Mouse (Mus musculus) c-Kit-positive CD71-negative TER-119-negative erythroid progenitor cells, embryonic 14.5 days (primary cell): Measurements from ENCODE around the gene Cd99l2.

Experiments used
- DNase-seq: peaks from one replicate; pipeline ENCODE4 v3.0.0-alpha.2; 2013; ENCODE audit warnings: low read depth

The Cd99l2 gene

DNA sequence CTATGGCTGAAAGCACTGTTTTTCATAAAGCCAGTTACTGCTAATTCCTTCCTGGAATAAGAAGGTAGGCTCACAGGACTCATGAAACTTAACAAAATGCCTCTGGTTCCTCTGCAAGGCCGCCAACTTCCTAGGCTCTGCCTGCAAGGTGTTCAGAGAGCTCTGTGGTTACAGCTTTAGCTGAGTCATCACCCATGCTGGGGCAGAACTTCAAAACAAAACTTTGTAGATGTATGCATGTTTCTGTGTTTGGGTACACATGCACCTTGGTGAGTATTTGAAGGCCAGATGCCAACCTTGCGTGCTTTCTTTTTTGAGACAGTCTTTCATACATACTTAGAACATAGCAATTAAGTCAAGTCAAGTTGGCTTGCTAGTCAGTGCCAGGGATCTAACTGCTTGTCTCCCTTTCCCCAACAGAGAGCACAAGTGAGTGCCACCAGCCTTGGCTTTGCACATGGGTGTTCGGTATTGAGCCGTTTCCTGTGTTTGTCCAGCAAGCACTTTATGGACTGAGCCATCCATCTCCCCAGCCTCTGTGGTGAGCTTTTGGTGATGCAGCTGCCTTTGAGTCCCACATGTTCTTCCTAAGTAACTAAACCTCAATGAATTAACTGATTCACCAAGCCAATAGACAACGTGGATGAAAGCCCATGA lies 23.9 kb downstream of the Cd99l2 start:
- DNase-seq = no peak

DNA sequence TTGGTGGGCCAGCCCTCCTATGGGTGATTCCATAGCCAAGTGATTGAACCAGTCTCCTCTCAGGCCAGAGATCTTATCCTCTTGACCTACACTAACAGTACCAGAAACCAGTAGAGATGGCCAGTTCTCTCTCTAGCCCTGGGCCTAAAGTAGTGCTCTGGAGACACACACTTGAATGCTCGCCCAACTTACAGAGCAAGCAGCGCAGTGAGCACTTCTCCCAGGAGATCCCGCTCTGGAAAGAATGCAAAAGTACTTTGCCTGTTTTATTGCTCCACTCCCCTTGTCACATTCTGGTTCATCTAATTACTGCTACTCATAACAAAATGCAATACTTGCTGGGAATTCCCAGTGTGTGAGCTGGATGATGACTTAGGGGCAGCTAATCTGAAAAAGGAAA lies 25.2 kb downstream of the Cd99l2 start:
- no peak for DNase-seq

GRCm38 (mm10) chrX:71465417-71465816 lies 27.2 kb downstream of the Cd99l2 start:
- DNase-seq = no peak

DNA sequence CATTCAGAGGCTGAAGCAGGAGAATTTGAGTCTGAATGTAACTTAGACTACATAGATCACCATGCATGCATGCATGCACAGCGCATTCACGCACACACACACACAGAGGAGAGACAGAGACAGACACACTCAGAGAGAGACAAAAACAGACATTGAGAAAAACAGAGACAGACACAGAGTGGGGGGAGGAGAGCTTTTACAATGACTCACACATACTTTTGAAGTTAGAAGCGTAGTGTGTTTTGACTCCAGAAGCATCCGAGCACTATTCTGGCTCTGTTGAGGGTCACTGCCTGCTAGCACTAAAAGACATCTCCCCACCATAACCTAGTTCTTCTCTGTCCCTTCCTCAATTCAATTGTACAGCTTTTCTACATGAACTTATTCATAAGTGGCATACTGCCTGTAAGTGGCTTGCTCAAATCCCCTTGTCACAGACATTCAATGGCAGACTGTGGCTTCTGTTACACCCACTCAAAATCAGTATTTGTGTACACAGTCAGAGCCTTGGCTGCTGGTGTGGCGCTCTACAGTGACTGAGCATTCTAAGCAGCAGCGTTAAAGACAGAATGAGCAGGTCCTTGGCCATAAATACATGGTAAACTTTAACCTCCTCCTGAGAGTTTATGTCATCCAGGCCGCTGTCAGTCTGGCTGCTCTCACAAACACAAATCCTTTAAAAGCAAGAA lies 28.4 kb downstream of the Cd99l2 start:
- DNase-seq = no peak

DNA sequence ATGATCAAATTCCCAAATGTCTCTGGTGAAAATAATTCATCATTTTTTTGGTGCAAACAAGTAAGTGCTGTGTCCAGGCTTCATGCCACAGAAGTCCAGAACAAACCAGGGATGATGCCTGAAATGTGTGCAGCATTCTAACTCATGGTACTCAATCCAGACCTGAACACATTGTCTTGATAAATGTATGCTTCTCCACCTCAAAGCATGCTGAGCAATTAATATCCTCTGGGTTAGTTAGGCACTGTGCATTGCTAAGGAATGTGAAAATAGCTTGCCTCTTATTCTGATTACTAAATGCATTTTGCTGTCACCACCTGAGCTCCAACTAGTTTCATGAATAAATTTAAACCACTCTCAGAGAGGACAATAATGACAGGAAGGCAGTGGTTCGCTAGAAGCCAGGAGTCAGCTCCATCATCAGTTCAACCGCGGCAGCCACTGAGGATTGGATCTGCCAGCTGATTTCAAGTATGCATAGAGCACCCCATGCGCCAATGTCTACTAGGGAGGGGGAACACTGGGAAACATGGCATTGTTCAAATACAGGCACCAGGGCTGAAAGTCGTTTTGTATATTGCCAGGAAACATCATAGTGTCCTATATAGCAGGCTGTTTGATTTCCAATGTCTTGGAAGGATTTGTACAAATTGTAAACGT lies 36.4 kb downstream of the Cd99l2 start:
- DNase-seq = no peak

GRCm38 (mm10) chrX:71442916-71443315 lies 49.7 kb downstream of the Cd99l2 start:
- DNase-seq = no peak

DNA sequence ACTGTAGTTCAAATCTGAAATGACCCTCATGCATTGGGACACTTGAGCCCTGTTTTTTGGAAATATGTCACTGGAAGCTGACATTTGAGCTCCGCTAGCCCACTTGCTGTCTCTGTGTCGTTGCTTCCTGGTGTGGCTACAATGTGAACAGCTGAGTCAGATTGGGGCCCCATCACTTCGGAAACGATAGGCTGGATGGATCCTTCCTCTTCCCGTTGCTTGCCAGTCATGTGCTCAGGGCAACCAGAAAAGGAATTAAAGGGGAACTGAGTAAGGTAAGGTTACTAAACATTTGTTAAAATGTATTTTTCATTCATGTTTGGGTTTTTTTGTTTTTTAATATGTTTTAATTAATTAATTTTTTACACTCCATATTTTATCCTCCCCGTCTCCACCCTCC lies 53.2 kb downstream of the Cd99l2 start:
- no peak for DNase-seq

DNA sequence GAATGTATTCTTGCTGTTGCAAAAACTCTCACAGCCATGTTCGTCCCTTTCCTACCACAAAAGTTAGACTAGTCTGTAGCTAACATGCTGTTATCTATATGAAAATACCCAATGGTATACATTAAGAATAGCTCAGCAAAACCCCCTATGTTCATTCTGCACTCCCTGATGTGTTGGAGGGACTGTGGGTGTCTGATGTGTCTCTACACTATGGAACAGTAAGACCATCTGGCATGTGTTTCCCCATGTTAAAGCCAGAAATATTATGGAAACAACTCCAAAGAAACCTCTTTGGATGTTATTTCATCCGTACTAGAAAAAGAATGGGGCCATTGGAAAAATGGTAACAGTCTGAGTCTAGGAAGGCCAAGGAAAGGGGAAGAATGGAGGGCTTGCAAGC lies 57.1 kb downstream of the Cd99l2 start:
- no peak for DNase-seq

GRCm38 (mm10) chrX:71434860-71435259 lies 57.8 kb downstream of the Cd99l2 start:
- DNase-seq = no peak

DNA sequence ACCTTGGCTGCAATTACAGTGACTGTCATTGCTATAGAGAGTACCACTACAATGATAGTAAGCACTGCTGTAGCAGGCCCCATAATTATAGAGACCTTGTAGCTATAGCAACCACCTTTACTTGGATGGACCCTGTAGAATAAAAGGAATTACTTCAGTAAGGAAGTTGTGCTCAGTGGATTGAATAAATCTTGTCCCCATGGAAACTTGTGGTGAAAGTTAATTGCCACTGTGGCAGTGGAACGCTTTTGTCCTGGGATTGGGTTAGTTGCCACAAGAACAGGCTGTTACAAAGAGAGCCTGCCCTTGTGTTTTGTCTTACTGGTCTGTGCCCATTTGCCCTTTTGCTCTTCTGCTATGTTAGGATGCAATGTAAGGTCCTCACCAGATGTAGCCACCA lies 58.2 kb downstream of the Cd99l2 start:
- DNase-seq = no peak

- DNase-seq = no peak
Observed at GRCm38 (mm10) chrX:71430900-71431299, 61.7 kb downstream of the Cd99l2 start.

DNA sequence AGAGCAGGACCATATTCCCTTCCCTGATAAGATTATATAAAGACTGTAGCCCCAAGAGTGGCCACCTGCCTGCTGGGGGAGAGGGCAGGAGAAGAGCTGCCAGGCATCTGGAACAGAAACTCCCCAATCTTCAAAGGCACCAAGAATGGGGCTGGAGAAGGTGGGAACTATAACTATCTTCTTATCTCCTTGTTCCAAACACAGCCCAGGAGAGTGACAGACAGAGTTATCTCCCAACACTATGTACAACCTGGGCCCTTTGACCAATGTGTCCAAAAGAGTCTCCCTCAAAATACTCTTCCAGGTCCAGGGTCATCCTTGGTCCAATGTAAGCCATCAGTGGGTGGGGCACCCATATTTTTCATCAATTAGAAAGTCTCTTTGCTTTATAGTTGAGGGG lies 65.2 kb downstream of the Cd99l2 start:
- no peak for DNase-seq

DNA sequence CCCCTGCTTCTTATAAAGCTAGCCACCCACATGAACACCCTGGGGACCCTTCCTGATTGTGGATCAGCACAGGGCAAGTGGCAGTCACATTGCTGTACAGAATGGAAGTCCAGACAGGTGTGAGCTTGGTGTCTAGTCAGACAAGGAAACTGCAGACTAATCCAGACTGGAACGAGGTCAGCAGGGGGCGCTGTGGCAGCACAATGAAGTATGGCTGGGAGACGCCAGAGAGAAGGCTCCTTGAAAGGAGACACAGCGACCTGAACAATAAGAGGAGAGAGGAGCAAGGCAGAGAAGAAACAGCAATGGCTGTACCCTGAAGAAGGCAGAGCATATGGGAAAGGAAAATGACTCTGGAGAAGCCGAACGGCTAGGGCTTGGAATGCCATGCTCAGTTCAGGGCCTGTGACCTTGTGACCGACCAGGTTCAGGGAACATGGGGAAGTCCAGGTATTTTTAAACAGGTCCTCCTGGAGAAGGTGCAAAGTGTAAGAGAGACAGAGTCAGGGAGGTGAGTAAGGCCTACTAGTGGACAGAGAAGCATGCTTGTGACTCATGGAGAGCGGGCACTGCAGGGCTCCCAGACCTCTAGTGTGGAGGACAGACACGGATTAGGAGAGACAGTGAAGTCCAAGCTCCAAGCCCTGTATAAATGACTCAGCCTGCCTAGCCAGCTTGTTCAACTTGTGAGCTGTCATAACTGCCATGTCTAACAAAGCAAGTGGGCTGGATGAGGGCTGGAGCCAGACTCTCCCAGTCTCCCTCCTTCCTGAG lies 66.7 kb downstream of the Cd99l2 start:
- peak; percentile 56 for DNase-seq

GRCm38 (mm10) chrX:71424852-71425251 lies 67.8 kb downstream of the Cd99l2 start:
- DNase-seq = no peak

- DNase-seq = no peak
Observed at GRCm38 (mm10) chrX:71413616-71414015, 79.0 kb downstream of the Cd99l2 start.

DNA sequence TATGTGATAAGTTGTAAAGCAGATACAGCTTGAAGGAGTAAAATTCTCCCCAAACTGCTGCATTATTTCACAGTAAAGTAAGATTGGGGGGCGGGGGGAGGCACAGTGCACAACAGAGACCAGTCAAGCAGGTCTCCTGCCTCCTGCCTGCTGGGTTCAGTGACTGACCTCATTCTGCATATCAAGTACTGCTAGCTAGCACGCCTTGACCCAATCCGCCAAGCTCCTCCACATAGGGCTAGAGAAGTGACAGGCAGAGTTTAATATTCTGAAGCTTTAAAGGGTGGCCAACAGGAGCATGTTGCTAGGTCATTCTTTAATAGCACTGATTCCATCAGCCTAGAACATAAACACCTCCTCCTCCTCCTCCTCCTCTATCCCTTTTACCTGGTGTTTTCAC lies 79.9 kb downstream of the Cd99l2 start:
- DNase-seq = no peak

GRCm38 (mm10) chrX:71408386-71408785 lies 84.3 kb downstream of the Cd99l2 start:
- no peak for DNase-seq

DNA sequence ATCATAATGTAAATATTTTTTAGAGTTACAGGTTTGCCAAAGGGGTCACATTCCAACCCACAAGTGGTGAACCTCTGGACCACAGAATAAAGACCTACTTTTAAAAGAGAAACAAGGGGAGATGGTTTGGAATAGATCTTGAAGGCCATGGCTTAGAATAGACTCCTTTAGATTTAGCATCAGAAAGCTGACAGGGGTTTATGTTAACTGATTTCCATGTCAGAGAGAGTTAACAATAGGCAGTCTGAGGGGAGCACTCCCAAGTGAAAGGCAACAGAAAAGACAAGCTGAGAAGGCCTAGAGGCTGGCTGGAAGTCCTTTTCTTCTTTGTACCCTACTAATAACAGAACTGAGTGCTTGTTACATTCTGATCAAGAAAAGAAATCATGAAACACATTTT lies 86.4 kb downstream of the Cd99l2 start:
- no peak for DNase-seq

DNA sequence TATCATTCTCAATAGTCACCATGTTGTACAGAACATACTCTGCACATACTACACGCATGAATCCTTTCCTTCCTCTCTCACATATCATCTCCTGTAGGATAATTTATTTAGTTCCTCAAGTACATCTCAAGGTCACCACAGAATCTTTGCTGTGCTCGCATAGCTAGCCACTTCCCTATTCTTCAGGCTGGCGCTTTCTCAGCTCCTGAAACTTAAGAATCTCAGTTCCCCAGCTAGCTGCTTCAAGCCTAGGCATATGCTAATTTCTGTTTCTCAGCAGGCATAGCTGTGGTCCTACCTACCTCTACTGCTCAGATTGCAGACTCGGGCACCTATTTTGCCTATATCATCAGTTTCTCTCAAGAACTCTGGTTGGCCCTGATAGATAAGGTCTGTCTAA lies 96.3 kb downstream of the Cd99l2 start:
- no peak for DNase-seq

DNA sequence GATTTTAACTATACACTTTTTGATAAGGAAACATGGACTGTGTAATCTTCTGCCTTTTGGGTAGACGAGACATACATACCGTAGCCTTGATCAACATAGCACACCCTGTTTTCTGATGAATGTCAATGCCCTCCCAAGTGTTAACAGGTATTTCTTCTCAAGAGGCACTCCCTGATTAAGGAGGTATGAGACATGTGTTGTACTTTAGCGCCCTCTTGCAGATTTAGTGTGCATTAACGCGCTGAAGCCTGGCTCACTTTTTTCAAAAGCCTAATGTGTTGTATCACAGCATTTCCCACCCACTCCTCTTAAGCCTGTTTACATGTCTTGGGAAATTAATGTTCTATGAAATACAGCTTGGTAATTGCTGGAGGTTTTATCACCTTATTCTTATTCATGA lies 111.1 kb downstream of the Cd99l2 start:
- DNase-seq = no peak

- no peak for DNase-seq
Observed at GRCm38 (mm10) chrX:71378435-71378834, 114.2 kb downstream of the Cd99l2 start.

DNA sequence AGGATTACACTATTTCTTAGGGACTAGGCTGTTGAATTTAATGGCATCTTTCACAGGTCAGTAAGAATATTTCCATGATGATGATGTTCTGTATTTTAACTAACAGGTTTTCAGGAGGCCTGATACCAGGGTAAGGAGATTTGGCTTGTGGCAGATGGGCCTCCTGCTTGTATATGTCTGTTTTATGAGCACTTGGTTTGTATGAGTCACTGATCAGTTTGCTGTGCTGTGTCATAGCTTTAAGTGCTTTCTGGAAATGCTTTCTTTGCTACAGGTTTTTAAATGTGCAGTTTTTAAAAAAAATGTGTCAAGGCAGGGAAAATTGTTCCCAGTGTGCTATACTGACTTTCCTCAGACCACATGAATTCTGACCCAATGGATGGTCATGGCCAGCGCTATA lies 115.9 kb downstream of the Cd99l2 start:
- DNase-seq = no peak
